Mouse (Mus musculus): ENCODE measurements around the gene Krtap2-4.

DNA sequence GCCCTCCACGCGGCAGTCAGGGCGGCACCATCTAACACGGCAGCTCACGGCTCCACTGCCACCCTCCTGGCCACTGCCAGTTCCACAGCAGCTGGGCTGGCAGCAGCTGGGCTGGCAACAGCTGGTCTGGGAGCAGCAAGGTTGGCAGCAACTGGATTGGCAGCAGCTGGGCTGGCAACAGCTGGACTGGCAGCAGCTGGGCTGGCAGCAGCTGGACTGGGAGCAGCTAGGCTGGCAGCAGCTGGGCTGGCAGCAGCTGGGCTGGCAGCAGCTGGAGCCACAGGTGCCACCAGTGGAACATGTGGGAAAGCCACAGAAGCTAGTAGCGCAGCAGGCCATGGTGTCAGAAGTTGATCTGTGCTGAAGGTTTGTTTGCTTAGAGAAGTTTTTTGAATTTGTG lies 23.7 kb downstream of the Krtap2-4 start, which contains the start of gene Krtap1-3:
- TF ChIP-seq POLR2A (IDR thresholded peaks at IDR 0.05; ENCODE audit: borderline replicate concordance, control insufficient read depth, low read depth, low read length) (no peak), CTCF (IDR thresholded peaks at IDR 0.05; ENCODE audit: control insufficient read depth, insufficient read depth, low read length) (no peak)
